Mouse (Mus musculus): ENCODE data around the gene F830045P16Rik. TPM values are rescaled to one million over a fixed set of nuclear protein-coding genes. Genes with fewer than 3 reads are reported as not detected.
A peak's percentile ranks its signal among the peaks of the same experiment; 100 is the strongest.
"Not testable (repeated sequence)": the region's sequence is repeated elsewhere in the genome, so short reads cannot be mapped to it uniquely, and the experiment has no call there.

Gene F830045P16Rik
- total RNA-seq, 2 experiments from 2014 or later, result 0.18 TPM; not detected in 1

- peak; percentile 27 to 65 for DNase-seq (ENCODE audit: low spot score in 2 of 2)
Observed at GRCm38 (mm10) chr2:129502641-129503040, 33.8 kb downstream of the F830045P16Rik start.

GRCm38 (mm10) chr2:129489496-129490285 lies 46.7 kb downstream of the F830045P16Rik start:
- no peak for DNase-seq (ENCODE audit: low spot score in 2 of 2)

GRCm38 (mm10) chr2:129483150-129483549 lies 53.3 kb downstream of the F830045P16Rik start:
- DNase-seq (ENCODE audit: low spot score in 2 of 2), result no peak

GRCm38 (mm10) chr2:129471905-129472304 lies 64.5 kb downstream of the F830045P16Rik start:
- no peak for DNase-seq (ENCODE audit: low spot score in 2 of 2)

- DNase-seq (ENCODE audit: low spot score in 2 of 2), result no peak
Observed at GRCm38 (mm10) chr2:129470839-129471238, 65.6 kb downstream of the F830045P16Rik start.

- not testable (repeated sequence) for DNase-seq (ENCODE audit: low spot score in 2 of 2)
Observed at GRCm38 (mm10) chr2:129438772-129439171, 97.6 kb downstream of the F830045P16Rik start.

- no peak for DNase-seq (ENCODE audit: low spot score in 2 of 2)
Observed at GRCm38 (mm10) chr2:129435154-129435553, 101.2 kb downstream of the F830045P16Rik start.

GRCm38 (mm10) chr2:129423741-129424140 lies 112.7 kb downstream of the F830045P16Rik start:
- no peak for DNase-seq (ENCODE audit: low spot score in 2 of 2)

- no peak for DNase-seq (ENCODE audit: low spot score in 2 of 2)
Observed at GRCm38 (mm10) chr2:129420897-129421561, 115.4 kb downstream of the F830045P16Rik start.

- DNase-seq (ENCODE audit: low spot score in 2 of 2), result no peak
Observed at GRCm38 (mm10) chr2:129419361-129419880, 117.0 kb downstream of the F830045P16Rik start.

GRCm38 (mm10) chr2:129414593-129414992 lies 121.8 kb downstream of the F830045P16Rik start:
- DNase-seq (ENCODE audit: low spot score in 2 of 2), result no peak

- DNase-seq (ENCODE audit: low spot score in 2 of 2), result no peak
Observed at GRCm38 (mm10) chr2:129413488-129413887, 122.9 kb downstream of the F830045P16Rik start.

- DNase-seq (ENCODE audit: low spot score in 2 of 2), result no peak
Observed at GRCm38 (mm10) chr2:129411651-129412050, 124.8 kb downstream of the F830045P16Rik start.

- DNase-seq (ENCODE audit: low spot score in 2 of 2), result no peak
Observed at GRCm38 (mm10) chr2:129410344-129410743, 126.1 kb downstream of the F830045P16Rik start.

- peak; percentile 56 to 73 for DNase-seq (ENCODE audit: low spot score in 2 of 2)
Observed at GRCm38 (mm10) chr2:129408476-129408875, 127.9 kb downstream of the F830045P16Rik start.

Other genes with a start within 250 kb of the F830045P16Rik start
- gene Ckap2l, start 239.4 kb downstream of the F830045P16Rik start, total RNA-seq (2021), result 10 to 100 TPM; 14.0 to 15.6 TPM
- gene Il1a, start 226.6 kb downstream of the F830045P16Rik start, total RNA-seq (2021), result not detected
- under 1 TPM in 1 of 2 experiments, not detected in 1; 0.52 TPM for gene Il1b, start 165.5 kb downstream of the F830045P16Rik start, total RNA-seq (2021)
- gene Sirpa, start 56.2 kb upstream of the F830045P16Rik start, total RNA-seq (2021), result 10 to 100 TPM; 43.1 to 46.2 TPM
- gene Pdyn, start 163.2 kb upstream of the F830045P16Rik start, total RNA-seq (2021), result not detected

All from gastrocnemius, postnatal 4 days (tissue).